In the genomic region with DNA sequence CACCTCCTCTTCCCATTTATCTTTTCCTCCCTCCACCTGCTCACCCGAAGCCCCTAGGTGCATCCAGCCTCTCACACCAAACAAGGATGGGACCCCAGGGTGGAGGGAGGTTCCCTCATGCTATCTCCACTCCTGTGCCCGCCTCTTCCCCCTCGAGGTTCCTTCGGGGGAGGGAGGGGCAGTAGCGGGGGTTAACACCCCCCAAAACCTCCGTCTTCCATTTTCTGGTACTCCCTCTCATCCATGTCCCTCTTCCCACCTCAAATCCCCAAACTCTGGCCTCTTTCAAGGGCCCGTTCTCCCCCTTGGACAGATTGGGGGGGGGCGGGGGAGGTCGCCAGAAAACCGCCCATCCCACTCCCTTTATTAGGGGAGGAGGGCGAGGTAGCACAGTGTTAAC, we compare ENCODE assay signal across 1 mouse cellular context.
TF ChIP-seq lines count a peak whose summit lies in the region.

No protein-coding gene starts in this region.

TF ChIP-seq in MEL, 35 proteins besides CTCF, POLR2A, EP300 and RAD21 (continued from another document):
- TF ChIP-seq JUND (IDR thresholded peaks at IDR 0.05; ENCODE audit: low read depth, low read length), result no peak
